Mouse (Mus musculus): ENCODE data around the gene Camkmt. TPM values are rescaled to one million over a fixed set of nuclear protein-coding genes. Genes with fewer than 3 reads are reported as not detected.

The Camkmt gene
- polyA plus RNA-seq, 1 experiment: 3.6 TPM

DNA sequence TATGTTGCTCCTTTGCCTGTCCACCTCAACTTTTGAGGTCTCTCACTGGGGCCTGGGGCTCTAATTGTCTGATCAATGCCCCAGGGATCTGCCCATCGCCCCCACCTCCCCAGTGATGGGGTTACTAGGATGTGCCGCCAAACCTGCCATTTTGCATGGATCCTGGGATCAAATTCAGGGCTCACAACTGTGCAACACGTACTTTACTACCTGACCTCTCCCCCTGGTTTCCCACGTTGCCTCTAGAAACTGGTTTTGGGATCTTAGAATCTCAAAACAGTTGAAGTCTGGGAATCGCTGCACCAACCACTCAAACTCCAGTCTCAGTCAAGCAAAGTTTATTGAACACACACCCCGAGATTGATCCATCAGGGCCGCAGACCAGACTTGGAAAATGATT, 32.1 kb upstream of the Camkmt start:
- no peak overlapping the region for H3K27ac ChIP-seq (ENCODE audit: insufficient read depth, low read depth, low read length)
- DNase-seq: no peak
- 88% methylated on average over 7 of the region's 7 CpGs for WGBS
- no peak overlapping the region for H3K4me3 ChIP-seq (ENCODE audit: insufficient read depth, low read depth, low read length)
- H3K27me3 ChIP-seq (replicated peaks; ENCODE audit: control insufficient read depth, insufficient read depth, low read length): no peaks in the 10 kb centered on the region
- H3K4me1 ChIP-seq (ENCODE audit: control insufficient read depth, insufficient read depth, low read length): peaks cover 3% of the 10 kb centered on the region
- TF ChIP-seq POLR2A (IDR thresholded peaks at IDR 0.05; ENCODE audit: low read depth, low read length) (no peak), CTCF (conservative IDR thresholded peaks at IDR 0.05; ENCODE audit: insufficient read depth, insufficient read length, low read depth, low read length) (no peak)
- H3K36me3 ChIP-seq (ENCODE audit: control insufficient read depth, insufficient read depth, low read length): peaks cover 2% of the 10 kb centered on the region; the same call in 1 of the 2 replicates

- DNase-seq: no peak
- TF ChIP-seq POLR2A (IDR thresholded peaks at IDR 0.05; ENCODE audit: low read depth, low read length) (no peak), CTCF (conservative IDR thresholded peaks at IDR 0.05; ENCODE audit: insufficient read depth, insufficient read length, low read depth, low read length) (no peak)
- peaks cover 2% of the 10 kb centered on the region; the same call in 1 of the 2 replicates for H3K36me3 ChIP-seq (ENCODE audit: control insufficient read depth, insufficient read depth, low read length)
- WGBS: 91% methylated on average over 6 of the region's 6 CpGs
- no peaks in the 10 kb centered on the region for H3K27me3 ChIP-seq (replicated peaks; ENCODE audit: control insufficient read depth, insufficient read depth, low read length)
- H3K4me3 ChIP-seq (ENCODE audit: insufficient read depth, low read depth, low read length): no peak overlapping the region
- H3K27ac ChIP-seq (ENCODE audit: insufficient read depth, low read depth, low read length): no peak overlapping the region
- peaks cover 3% of the 10 kb centered on the region for H3K4me1 ChIP-seq (ENCODE audit: control insufficient read depth, insufficient read depth, low read length)
Measured at GRCm38 (mm10) chr17:85059136-85059535, 31.2 kb upstream of the Camkmt start.

DNA sequence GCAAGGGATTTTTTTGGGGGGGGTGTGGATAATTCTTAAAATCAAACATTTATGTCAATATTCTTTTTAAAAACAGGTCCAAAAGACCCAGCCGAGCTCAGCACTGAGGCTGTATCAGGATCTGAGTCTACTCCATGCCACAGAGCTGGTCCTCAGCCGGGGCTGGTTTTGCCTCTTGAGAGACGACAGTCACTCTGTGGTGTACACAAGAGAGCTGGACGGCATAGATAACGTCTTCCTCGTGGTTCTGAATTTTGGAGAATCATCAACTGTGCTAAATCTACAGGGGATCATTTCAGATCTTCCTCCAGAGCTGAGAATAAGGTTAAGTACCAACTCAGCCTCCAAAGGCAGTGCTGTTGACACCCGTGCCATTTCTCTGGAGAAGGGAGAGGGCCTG, 26.8 kb upstream of the Camkmt start:
- no peak for DNase-seq
- no peak overlapping the region for H3K27ac ChIP-seq (ENCODE audit: insufficient read depth, low read depth, low read length)
- no peaks in the 10 kb centered on the region for H3K27me3 ChIP-seq (replicated peaks; ENCODE audit: control insufficient read depth, insufficient read depth, low read length)
- WGBS: 87% methylated on average over 7 of the region's 7 CpGs
- TF ChIP-seq POLR2A (IDR thresholded peaks at IDR 0.05; ENCODE audit: low read depth, low read length) (no peak), CTCF (conservative IDR thresholded peaks at IDR 0.05; ENCODE audit: insufficient read depth, insufficient read length, low read depth, low read length) (no peak)
- peaks cover 7% of the 10 kb centered on the region for H3K36me3 ChIP-seq (ENCODE audit: control insufficient read depth, insufficient read depth, low read length)
- H3K4me3 ChIP-seq (ENCODE audit: insufficient read depth, low read depth, low read length): no peak overlapping the region
- H3K4me1 ChIP-seq (ENCODE audit: control insufficient read depth, insufficient read depth, low read length): no peaks in the 10 kb centered on the region

GRCm38 (mm10) chr17:85067331-85067730, 23.0 kb upstream of the Camkmt start:
- 80% methylated on average over 7 of the region's 7 CpGs for WGBS
- Histone ChIP-seq H3K4me1 (ENCODE audit: control insufficient read depth, insufficient read depth, low read length) (no peaks in the 10 kb centered on the region), H3K4me3 (ENCODE audit: insufficient read depth, low read depth, low read length) (no peak overlapping the region), H3K27me3 (replicated peaks; ENCODE audit: control insufficient read depth, insufficient read depth, low read length) (no peaks in the 10 kb centered on the region), H3K27ac (ENCODE audit: insufficient read depth, low read depth, low read length) (no peak overlapping the region), H3K36me3 (ENCODE audit: control insufficient read depth, insufficient read depth, low read length) (peaks cover 5% of the 10 kb centered on the region)
- no peak for DNase-seq
- TF ChIP-seq POLR2A (IDR thresholded peaks at IDR 0.05; ENCODE audit: low read depth, low read length) (no peak), CTCF (conservative IDR thresholded peaks at IDR 0.05; ENCODE audit: insufficient read depth, insufficient read length, low read depth, low read length) (no peak)

DNA sequence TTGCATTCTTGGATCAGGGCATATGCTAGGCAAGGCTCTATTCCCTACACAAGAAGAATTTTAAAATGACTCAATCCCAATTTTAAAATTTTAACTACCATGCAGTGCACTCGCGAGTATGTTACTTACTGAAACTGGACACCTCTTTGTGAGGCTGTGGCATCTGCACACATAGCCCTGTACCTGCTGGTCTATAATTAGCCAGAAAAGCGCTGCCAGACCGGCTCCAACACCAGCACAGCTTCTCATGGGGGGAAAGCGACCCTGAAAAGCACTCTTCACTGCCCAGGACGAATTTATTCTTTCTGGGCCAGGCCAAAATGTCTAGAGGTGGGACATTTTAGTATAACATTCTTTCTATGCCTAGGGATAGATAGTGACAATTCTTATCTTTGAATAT, 19.7 kb upstream of the Camkmt start:
- Histone ChIP-seq H3K27me3 (replicated peaks; ENCODE audit: control insufficient read depth, insufficient read depth, low read length) (no peaks in the 10 kb centered on the region), H3K4me3 (ENCODE audit: insufficient read depth, low read depth, low read length) (no peak overlapping the region), H3K36me3 (ENCODE audit: control insufficient read depth, insufficient read depth, low read length) (no peaks in the 10 kb centered on the region; the same call in 1 of the 2 replicates), H3K4me1 (ENCODE audit: control insufficient read depth, insufficient read depth, low read length) (no peaks in the 10 kb centered on the region), H3K27ac (ENCODE audit: insufficient read depth, low read depth, low read length) (no peak overlapping the region)
- 74% methylated on average over 6 of the region's 6 CpGs for WGBS
- DNase-seq: no peak
- no peak for TF ChIP-seq POLR2A (IDR thresholded peaks at IDR 0.05; ENCODE audit: low read depth, low read length)
- TF ChIP-seq CTCF (conservative IDR thresholded peaks at IDR 0.05; ENCODE audit: insufficient read depth, insufficient read length, low read depth, low read length): no peak

DNA sequence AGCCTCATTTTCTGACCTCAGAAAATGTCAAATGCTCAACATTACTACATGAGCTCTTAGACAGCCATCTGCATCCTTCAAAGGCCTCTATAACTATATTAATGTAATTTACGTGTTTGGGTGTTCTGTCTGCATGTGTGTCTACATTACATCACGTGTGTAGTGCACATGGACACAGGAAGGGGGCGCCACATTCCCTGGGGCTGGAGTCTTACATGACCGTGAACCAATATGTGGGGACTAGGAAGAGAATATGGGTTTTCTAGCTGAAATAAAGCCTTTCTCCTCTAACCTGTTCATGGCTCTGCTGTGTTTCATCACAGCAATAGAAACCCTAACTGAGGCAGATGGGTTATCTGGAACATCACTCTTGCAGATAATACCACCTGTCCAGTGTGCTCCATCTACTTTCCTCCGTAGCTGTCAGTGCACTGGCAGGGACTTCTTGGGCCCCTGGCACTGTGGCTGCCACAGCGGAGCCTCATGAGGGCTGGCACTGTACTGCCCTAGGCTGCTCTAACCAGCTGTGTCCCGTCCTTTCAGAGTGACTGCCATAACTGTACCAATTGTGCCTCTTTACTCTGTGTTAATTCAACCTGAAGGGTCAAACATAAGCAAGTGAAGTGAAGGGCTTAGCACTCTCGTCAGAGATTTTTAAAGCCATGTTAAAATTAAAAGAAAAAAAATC, 19.1 kb upstream of the Camkmt start:
- WGBS: 90% methylated on average over 8 of the region's 8 CpGs
- no peaks in the 10 kb centered on the region for H3K36me3 ChIP-seq (ENCODE audit: control insufficient read depth, insufficient read depth, low read length)
- no peaks in the 10 kb centered on the region for H3K27me3 ChIP-seq (replicated peaks; ENCODE audit: control insufficient read depth, insufficient read depth, low read length)
- no peaks in the 10 kb centered on the region for H3K4me1 ChIP-seq (ENCODE audit: control insufficient read depth, insufficient read depth, low read length)
- H3K27ac ChIP-seq (ENCODE audit: insufficient read depth, low read depth, low read length): no peak overlapping the region
- peak; percentile 32 for TF ChIP-seq CTCF (conservative IDR thresholded peaks at IDR 0.05; ENCODE audit: insufficient read depth, insufficient read length, low read depth, low read length)
- TF ChIP-seq POLR2A (IDR thresholded peaks at IDR 0.05; ENCODE audit: low read depth, low read length): no peak
- DNase-seq: no peak
- no peak overlapping the region for H3K4me3 ChIP-seq (ENCODE audit: insufficient read depth, low read depth, low read length)

DNA sequence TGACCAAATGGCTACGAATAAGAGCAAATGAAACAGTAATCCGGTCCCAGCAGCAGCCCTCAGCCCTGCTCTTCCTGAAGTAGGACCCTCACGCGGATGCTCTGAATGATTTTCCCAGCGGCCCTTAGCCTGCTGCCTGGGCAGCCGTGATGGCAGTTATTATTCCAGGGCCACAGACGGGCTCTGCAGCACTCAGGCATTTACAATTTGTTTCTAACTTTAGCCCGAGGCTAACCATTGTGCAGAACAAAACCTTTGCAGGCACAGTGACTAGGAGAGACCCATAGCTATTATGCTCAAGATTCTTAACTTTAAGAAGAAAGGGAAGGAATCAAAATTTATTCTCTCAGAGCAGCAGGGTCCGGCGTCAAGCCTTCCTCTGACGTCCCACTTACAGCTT, 18.0 kb upstream of the Camkmt start:
- TF ChIP-seq CTCF (conservative IDR thresholded peaks at IDR 0.05; ENCODE audit: insufficient read depth, insufficient read length, low read depth, low read length) (no peak), POLR2A (IDR thresholded peaks at IDR 0.05; ENCODE audit: low read depth, low read length) (no peak)
- Histone ChIP-seq H3K4me3 (ENCODE audit: insufficient read depth, low read depth, low read length) (no peak overlapping the region), H3K36me3 (ENCODE audit: control insufficient read depth, insufficient read depth, low read length) (no peaks in the 10 kb centered on the region; the same call in 1 of the 2 replicates), H3K4me1 (ENCODE audit: control insufficient read depth, insufficient read depth, low read length) (no peaks in the 10 kb centered on the region), H3K27ac (ENCODE audit: insufficient read depth, low read depth, low read length) (no peak overlapping the region), H3K27me3 (replicated peaks; ENCODE audit: control insufficient read depth, insufficient read depth, low read length) (no peaks in the 10 kb centered on the region)
- no peak for DNase-seq
- WGBS: 59% methylated on average over 11 of the region's 11 CpGs
